Mouse (Mus musculus): Measurements from ENCODE around the gene Kremen2. TPM values are rescaled to one million over a fixed set of nuclear protein-coding genes. Genes with fewer than 3 reads are reported as not detected.

Kremen2 gene
- polyA plus RNA-seq, 1 experiment from 2014 or later = 0.74 TPM

GRCm38 (mm10) chr17:23725999-23726757 is 19.5 kb downstream of the Kremen2 start, which contains the start of gene Pkmyt1:
Gene Pkmyt1, plus strand, starts transcription at chr17:23726336.
- Histone ChIP-seq H3K9me3 (ENCODE audit: control insufficient read depth, low read length) (no peaks in the 10 kb centered on the region), H3K4me3 (replicated peaks; ENCODE audit: low read length) (peak within 1 kb of the TSS; percentile 95), H3K4me1 (replicated peaks; ENCODE audit: control insufficient read depth, insufficient read depth, low read length) (peaks cover 3% of the 10 kb centered on the region; the same call in 1 of the 2 replicates), H3K27me3 (ENCODE audit: control insufficient read depth, insufficient read depth, low read length) (no peaks in the 10 kb centered on the region), H3K9ac (peak within 1 kb of the TSS; percentile 65), H3K4me2 (replicated peaks) (peak within 1 kb of the TSS; percentile 94), H3K27ac (peak within 1 kb of the TSS; percentile 70), H3K36me3 (replicated peaks; ENCODE audit: control insufficient read depth, insufficient read depth) (no peaks in the 10 kb centered on the region)
- ATAC-seq (ENCODE audit: low FRiP score) (peak; percentile 95), DNase-seq (ENCODE audit: low spot score) (peak; percentile 95)
- WGBS = 2% methylated on average over 64 of the region's 73 CpGs

DNA sequence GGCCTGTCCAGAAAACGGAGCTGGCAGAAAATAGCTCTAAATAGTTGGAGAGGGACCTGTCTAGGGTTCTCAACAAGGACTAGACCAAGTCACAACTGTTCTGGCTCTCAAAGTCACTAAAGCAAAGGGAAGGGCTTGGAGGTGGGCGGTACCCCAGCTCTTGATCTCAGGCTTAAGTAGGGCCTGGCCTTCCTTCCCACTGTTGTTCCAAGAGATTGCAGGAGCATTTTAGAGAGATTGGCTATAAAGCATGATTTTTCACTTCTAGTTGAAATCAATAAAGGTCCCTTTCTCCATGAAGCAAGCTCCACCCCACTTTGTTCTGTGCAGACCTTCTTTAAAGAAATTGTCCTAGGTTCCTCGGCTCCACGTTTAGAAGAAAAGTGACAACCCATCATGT is 20.2 kb downstream of the Kremen2 start:
- no peak overlapping the region for H3K27ac ChIP-seq
- whole genome bisulfite sequencing = 67% methylated on average over 4 of the region's 4 CpGs

GRCm38 (mm10) chr17:23722376-23723125 is 23.1 kb downstream of the Kremen2 start, which contains the start of gene 1520401A03Rik:
Gene 1520401A03Rik, minus strand, starts transcription at chr17:23722783.
- 70% methylated on average over 7 of the region's 7 CpGs for WGBS
- Histone ChIP-seq H3K4me2 (replicated peaks) (no peak within 1 kb of the TSS), H3K4me3 (replicated peaks; ENCODE audit: low read length) (no peak within 1 kb of the TSS), H3K9me3 (ENCODE audit: control insufficient read depth, low read length) (no peaks in the 10 kb centered on the region), H3K36me3 (replicated peaks; ENCODE audit: control insufficient read depth, insufficient read depth) (no peaks in the 10 kb centered on the region), H3K4me1 (replicated peaks; ENCODE audit: control insufficient read depth, insufficient read depth, low read length) (peaks cover 3% of the 10 kb centered on the region; the same call in 1 of the 2 replicates), H3K9ac (no peak within 1 kb of the TSS), H3K27me3 (ENCODE audit: control insufficient read depth, insufficient read depth, low read length) (no peaks in the 10 kb centered on the region), H3K27ac (no peak within 1 kb of the TSS)
- DNase-seq (ENCODE audit: low spot score) (no peak), ATAC-seq (ENCODE audit: low FRiP score) (no peak)

More for the DNA sequence above, 20.2 kb downstream of the Kremen2 start:
- peak overlapping the region; percentile 94 for H3K4me2 ChIP-seq (replicated peaks)
- peaks cover 3% of the 10 kb centered on the region; the same call in 1 of the 2 replicates for H3K4me1 ChIP-seq (replicated peaks; ENCODE audit: control insufficient read depth, insufficient read depth, low read length)
- H3K27me3 ChIP-seq (ENCODE audit: control insufficient read depth, insufficient read depth, low read length) = no peaks in the 10 kb centered on the region
- H3K9me3 ChIP-seq (ENCODE audit: control insufficient read depth, low read length) = no peaks in the 10 kb centered on the region
- no peaks in the 10 kb centered on the region for H3K36me3 ChIP-seq (replicated peaks; ENCODE audit: control insufficient read depth, insufficient read depth)
- ATAC-seq (ENCODE audit: low FRiP score) (no peak), DNase-seq (ENCODE audit: low spot score) (no peak)
- peak overlapping the region; percentile 95 for H3K4me3 ChIP-seq (replicated peaks; ENCODE audit: low read length)
- peak overlapping the region; percentile 65 for H3K9ac ChIP-seq

GRCm38 (mm10) chr17:23721886-23722285 is 23.7 kb downstream of the Kremen2 start:
- WGBS = 87% methylated on average over 2 of the region's 2 CpGs

GRCm38 (mm10) chr17:23719455-23719854 is 26.2 kb downstream of the Kremen2 start:
- no peaks in the 10 kb centered on the region for H3K4me1 ChIP-seq (replicated peaks; ENCODE audit: control insufficient read depth, insufficient read depth, low read length)
- no peaks in the 10 kb centered on the region for H3K27me3 ChIP-seq (ENCODE audit: control insufficient read depth, insufficient read depth, low read length)
- ATAC-seq (ENCODE audit: low FRiP score) (no peak; the same call in 1 of the 2 replicates), DNase-seq (ENCODE audit: low spot score) (no peak)
- H3K36me3 ChIP-seq (replicated peaks; ENCODE audit: control insufficient read depth, insufficient read depth) = no peaks in the 10 kb centered on the region
- WGBS = 33% methylated on average over 1 of the region's 1 CpGs
- no peak overlapping the region for H3K4me2 ChIP-seq (replicated peaks)
- no peaks in the 10 kb centered on the region for H3K9me3 ChIP-seq (ENCODE audit: control insufficient read depth, low read length)
- H3K4me3 ChIP-seq (replicated peaks; ENCODE audit: low read length) = no peak overlapping the region
- no peak overlapping the region for H3K9ac ChIP-seq
- H3K27ac ChIP-seq = no peak overlapping the region

More at GRCm38 (mm10) chr17:23721886-23722285, 23.7 kb downstream of the Kremen2 start:
- no peaks in the 10 kb centered on the region for H3K9me3 ChIP-seq (ENCODE audit: control insufficient read depth, low read length)
- ATAC-seq (ENCODE audit: low FRiP score) = no peak
- H3K4me1 ChIP-seq (replicated peaks; ENCODE audit: control insufficient read depth, insufficient read depth, low read length) = peaks cover 3% of the 10 kb centered on the region; the same call in 1 of the 2 replicates
- H3K4me3 ChIP-seq (replicated peaks; ENCODE audit: low read length) = no peak overlapping the region
- H3K27ac ChIP-seq = no peak overlapping the region
- H3K9ac ChIP-seq = no peak overlapping the region
- no peaks in the 10 kb centered on the region for H3K27me3 ChIP-seq (ENCODE audit: control insufficient read depth, insufficient read depth, low read length)
- no peak for DNase-seq (ENCODE audit: low spot score)
- no peak overlapping the region for H3K4me2 ChIP-seq (replicated peaks)
- no peaks in the 10 kb centered on the region for H3K36me3 ChIP-seq (replicated peaks; ENCODE audit: control insufficient read depth, insufficient read depth)

- DNase-seq (ENCODE audit: low spot score) = no peak
- ATAC-seq (ENCODE audit: low FRiP score) = no peak
- no peaks in the 10 kb centered on the region for H3K27me3 ChIP-seq (ENCODE audit: control insufficient read depth, insufficient read depth, low read length)
- no peak overlapping the region for H3K4me3 ChIP-seq (replicated peaks; ENCODE audit: low read length)
- H3K4me2 ChIP-seq (replicated peaks) = no peak overlapping the region
- no peak overlapping the region for H3K27ac ChIP-seq
- no peaks in the 10 kb centered on the region for H3K36me3 ChIP-seq (replicated peaks; ENCODE audit: control insufficient read depth, insufficient read depth)
- WGBS = 50% methylated on average over 2 of the region's 2 CpGs
- no peak overlapping the region for H3K9ac ChIP-seq
- H3K4me1 ChIP-seq (replicated peaks; ENCODE audit: control insufficient read depth, insufficient read depth, low read length) = no peaks in the 10 kb centered on the region
- no peaks in the 10 kb centered on the region for H3K9me3 ChIP-seq (ENCODE audit: control insufficient read depth, low read length)
Observed at GRCm38 (mm10) chr17:23717003-23717402, 28.6 kb downstream of the Kremen2 start.

DNA sequence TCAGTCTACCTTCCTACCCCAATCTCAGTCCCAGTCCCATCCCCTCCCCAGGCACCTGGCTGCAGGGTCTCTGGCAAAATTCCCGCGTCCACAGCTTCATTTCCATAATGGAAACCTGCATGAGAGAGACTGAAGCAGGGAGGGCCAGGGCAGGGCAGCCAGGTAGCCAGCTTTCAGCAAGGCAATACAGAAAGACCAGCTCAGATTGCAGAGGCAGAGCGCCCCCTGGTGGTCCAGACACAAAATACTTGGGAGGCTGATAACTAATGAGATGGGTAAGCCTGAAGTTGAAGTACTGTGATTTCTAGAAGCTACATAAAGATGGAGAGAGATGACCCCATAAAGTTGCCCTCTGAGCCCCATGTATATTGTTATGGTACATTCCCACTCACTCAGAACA is 39.4 kb downstream of the Kremen2 start:
- H3K9me3 ChIP-seq (ENCODE audit: control insufficient read depth, low read length) = no peaks in the 10 kb centered on the region
- WGBS = 0% methylated on average over 3 of the region's 3 CpGs
- no peak overlapping the region for H3K27ac ChIP-seq
- peaks cover 19% of the 10 kb centered on the region; the same call in 1 of the 2 replicates for H3K27me3 ChIP-seq (ENCODE audit: control insufficient read depth, insufficient read depth, low read length)
- no peaks in the 10 kb centered on the region for H3K36me3 ChIP-seq (replicated peaks; ENCODE audit: control insufficient read depth, insufficient read depth)
- H3K9ac ChIP-seq = no peak overlapping the region
- DNase-seq (ENCODE audit: low spot score) (peak; percentile 85), ATAC-seq (ENCODE audit: low FRiP score) (peak; percentile 47)
- H3K4me2 ChIP-seq (replicated peaks) = no peak overlapping the region
- H3K4me3 ChIP-seq (replicated peaks; ENCODE audit: low read length) = no peak overlapping the region
- H3K4me1 ChIP-seq (replicated peaks; ENCODE audit: control insufficient read depth, insufficient read depth, low read length) = no peaks in the 10 kb centered on the region

DNA sequence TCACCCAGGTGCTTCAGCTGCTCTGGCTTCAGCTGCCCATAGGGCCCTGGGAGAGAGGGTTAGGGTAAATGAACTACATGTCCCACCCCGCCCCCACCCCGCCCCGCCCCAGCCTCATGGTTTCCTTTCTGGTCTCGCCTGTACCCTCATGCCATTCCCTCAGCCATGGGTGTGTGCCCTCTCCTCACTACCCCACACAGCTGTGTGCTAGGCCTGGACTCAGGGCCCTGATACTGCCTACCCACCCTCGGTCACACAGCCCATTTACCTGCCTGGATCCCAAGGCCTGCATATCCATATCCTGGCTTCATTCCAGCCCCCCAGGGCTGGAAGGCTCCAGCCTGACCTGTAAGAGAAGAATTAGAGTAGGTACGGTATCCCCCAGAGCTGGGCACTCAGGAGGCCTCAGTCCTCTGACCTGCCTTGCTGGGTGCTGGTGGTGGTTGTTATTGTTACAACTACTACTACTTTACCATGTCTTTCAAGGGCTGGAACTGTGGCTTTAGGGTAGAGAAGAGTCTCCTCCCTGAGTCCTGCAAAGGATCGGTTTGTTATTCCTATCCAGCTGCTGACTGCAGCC is 40.0 kb downstream of the Kremen2 start:
- WGBS = 81% methylated on average over 7 of the region's 7 CpGs

GRCm38 (mm10) chr17:23704741-23705140 is 40.9 kb downstream of the Kremen2 start:
- no peaks in the 10 kb centered on the region for H3K36me3 ChIP-seq (replicated peaks; ENCODE audit: control insufficient read depth, insufficient read depth)
- no peak overlapping the region for H3K4me3 ChIP-seq (replicated peaks; ENCODE audit: low read length)
- 36% methylated on average over 7 of the region's 7 CpGs for WGBS
- H3K27ac ChIP-seq = no peak overlapping the region
- no peaks in the 10 kb centered on the region for H3K9me3 ChIP-seq (ENCODE audit: control insufficient read depth, low read length)
- DNase-seq (ENCODE audit: low spot score) (no peak), ATAC-seq (ENCODE audit: low FRiP score) (no peak)
- H3K9ac ChIP-seq = no peak overlapping the region
- H3K27me3 ChIP-seq (ENCODE audit: control insufficient read depth, insufficient read depth, low read length) = peaks cover 19% of the 10 kb centered on the region; the same call in 1 of the 2 replicates
- H3K4me2 ChIP-seq (replicated peaks) = no peak overlapping the region
- no peaks in the 10 kb centered on the region for H3K4me1 ChIP-seq (replicated peaks; ENCODE audit: control insufficient read depth, insufficient read depth, low read length)

More for the DNA sequence above, 40.0 kb downstream of the Kremen2 start:
- H3K4me1 ChIP-seq (replicated peaks; ENCODE audit: control insufficient read depth, insufficient read depth, low read length) = no peaks in the 10 kb centered on the region
- H3K4me3 ChIP-seq (replicated peaks; ENCODE audit: low read length) = no peak overlapping the region
- no peaks in the 10 kb centered on the region for H3K36me3 ChIP-seq (replicated peaks; ENCODE audit: control insufficient read depth, insufficient read depth)
- no peak overlapping the region for H3K9ac ChIP-seq
- ATAC-seq (ENCODE audit: low FRiP score) (0 out of 2 replicates have a peak, but pooled peaks have one; percentile 28), DNase-seq (ENCODE audit: low spot score) (no peak)
- H3K27ac ChIP-seq = no peak overlapping the region
- H3K27me3 ChIP-seq (ENCODE audit: control insufficient read depth, insufficient read depth, low read length) = peaks cover 23% of the 10 kb centered on the region; the same call in 1 of the 2 replicates
- H3K9me3 ChIP-seq (ENCODE audit: control insufficient read depth, low read length) = no peaks in the 10 kb centered on the region
- H3K4me2 ChIP-seq (replicated peaks) = no peak overlapping the region

All from hindbrain, embryonic 14.5 days (tissue).